Mouse (Mus musculus) left cerebral cortex, adult 18-20 months (tissue): ENCODE measurements around the gene Dab2. TPM values are rescaled to one million over a fixed set of nuclear protein-coding genes. Genes with fewer than 3 reads are reported as not detected.
A peak's percentile ranks its signal among the peaks of the same experiment; 100 is the strongest.

ENCODE experiments used
- DNase-seq, 2 experiments: peaks; one replicate each; pipeline ENCODE4 v3.0.0; 2021 to 2022; ENCODE audit warnings: low spot score in 2 of 2, mixed read lengths in 1 of 2
- long read RNA-seq, 2 experiments: library from polyadenylated mRNA; stranded (forward); transcript quantifications; one replicate each; pipeline ENCODE4 v2.0.0; 2021
- total RNA-seq, 2 experiments: library from RNA; stranded (reverse); gene quantifications; 2 replicates each; pipeline ENCODE4 v1.2.3; 2021

Dab2 gene
- 10 to 100 TPM; 10.8 to 11.2 TPM for total RNA-seq
- long read RNA-seq, experiment 1, full-length matches to known transcripts, result 10 of 10 reads
- long read RNA-seq, experiment 1, partial matches to known transcripts, result 0 of 10 reads
- long read RNA-seq, experiment 1, other reads (novel, unspliced or antisense), result 0 of 10 reads
- long read RNA-seq, experiment 2, full-length matches to known transcripts, result 2 of 6 reads
- long read RNA-seq, experiment 2, partial matches to known transcripts, result 1 of 6 reads
- long read RNA-seq, experiment 2, other reads (novel, unspliced or antisense), result 3 of 6 reads

- no peak for DNase-seq
Measured at GRCm38 (mm10) chr15:6299554-6299953, at the start of gene Dab2. Gene Dab2 (plus strand): TSS chr15:6299788.

- DNase-seq, result no peak
Measured at GRCm38 (mm10) chr15:6253471-6253870, 46.1 kb upstream of the Dab2 start.

GRCm38 (mm10) chr15:6254383-6254782, 45.2 kb upstream of the Dab2 start:
- DNase-seq, result no peak

DNA sequence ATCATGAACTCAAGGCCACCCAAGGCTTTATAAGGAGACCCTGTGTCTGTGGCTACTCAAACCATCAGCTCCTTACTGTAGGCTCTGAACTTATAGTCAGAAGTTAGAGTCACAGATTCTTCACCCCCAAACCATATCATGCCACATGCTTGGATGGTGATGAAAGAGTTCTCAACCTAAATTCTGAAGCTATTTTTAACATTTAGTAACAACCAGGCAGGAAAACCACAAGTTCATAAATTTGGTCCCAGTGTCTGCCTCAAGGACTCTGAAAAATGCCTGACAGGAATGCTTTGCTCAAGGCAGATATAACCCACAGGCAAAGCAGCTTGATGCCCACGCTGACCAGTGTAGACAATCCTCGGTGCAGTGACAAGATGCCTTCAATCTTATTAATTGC, 42.5 kb upstream of the Dab2 start:
- DNase-seq, result no peak

DNA sequence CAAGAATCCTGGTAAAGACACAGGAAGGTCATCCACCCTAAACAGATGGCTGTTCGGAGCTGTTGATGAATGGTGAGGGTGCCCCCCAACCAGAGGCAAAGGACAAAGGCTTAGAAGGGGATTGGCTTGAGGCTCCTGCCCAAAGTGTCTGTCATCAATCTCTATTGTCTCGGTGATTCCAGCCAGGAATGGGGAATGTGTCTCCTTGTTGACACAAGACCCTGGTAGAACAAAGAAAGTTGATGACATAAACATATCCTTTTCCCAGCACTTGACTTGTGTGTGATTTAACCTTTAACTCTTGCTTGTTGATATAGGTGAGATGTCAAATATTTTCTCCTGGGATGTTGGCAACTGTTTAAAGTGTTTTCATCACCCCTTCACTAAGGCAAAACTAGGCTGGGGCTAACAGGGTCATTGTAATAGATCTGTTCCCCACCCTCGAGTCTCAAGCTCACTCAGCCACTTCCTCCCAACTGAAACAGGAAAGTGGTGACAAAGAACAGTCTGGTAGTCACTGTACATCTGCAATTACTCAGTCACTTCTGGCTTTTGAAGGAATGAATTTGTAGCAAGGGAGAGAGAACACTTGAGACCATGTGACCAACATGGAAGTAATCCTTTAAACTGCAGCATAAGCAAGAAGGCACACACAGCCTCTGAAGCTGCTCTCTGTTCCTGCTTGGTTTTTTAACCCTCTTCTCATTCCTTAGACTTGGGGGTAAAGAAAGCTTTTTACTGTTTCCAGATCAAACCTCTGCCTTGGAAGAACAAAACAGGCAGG, 39.4 kb upstream of the Dab2 start:
- no peak for DNase-seq

GRCm38 (mm10) chr15:6260741-6261430, 38.7 kb upstream of the Dab2 start:
- no peak for DNase-seq

DNA sequence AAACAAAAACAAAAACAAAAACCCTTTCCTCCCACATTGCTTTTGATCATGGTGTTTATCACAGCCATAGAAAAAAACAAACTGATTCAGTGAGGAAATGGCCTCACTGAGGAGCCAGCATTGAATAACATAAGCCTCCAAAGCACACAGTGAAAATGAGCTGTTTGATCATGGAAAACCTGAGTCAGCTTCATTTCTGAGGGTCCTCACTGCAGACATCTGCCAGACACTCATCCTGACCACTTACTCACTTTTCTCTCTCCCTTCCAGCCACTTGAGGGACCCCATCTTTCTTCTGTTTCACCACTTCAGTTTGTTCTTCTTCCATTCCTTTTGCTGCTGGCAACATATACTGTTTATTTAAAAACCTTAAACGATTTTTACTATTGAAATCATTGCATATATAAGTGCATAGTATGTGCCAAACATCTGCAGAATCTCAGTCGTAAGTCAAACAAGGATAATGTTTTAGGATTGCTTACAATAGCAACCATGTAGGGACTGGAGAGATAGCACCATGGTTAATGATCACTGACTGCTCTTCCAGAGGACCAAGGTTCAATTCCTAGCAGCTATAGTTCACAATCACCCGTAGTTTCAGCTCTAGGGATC, 32.3 kb upstream of the Dab2 start:
- DNase-seq, result no peak

DNA sequence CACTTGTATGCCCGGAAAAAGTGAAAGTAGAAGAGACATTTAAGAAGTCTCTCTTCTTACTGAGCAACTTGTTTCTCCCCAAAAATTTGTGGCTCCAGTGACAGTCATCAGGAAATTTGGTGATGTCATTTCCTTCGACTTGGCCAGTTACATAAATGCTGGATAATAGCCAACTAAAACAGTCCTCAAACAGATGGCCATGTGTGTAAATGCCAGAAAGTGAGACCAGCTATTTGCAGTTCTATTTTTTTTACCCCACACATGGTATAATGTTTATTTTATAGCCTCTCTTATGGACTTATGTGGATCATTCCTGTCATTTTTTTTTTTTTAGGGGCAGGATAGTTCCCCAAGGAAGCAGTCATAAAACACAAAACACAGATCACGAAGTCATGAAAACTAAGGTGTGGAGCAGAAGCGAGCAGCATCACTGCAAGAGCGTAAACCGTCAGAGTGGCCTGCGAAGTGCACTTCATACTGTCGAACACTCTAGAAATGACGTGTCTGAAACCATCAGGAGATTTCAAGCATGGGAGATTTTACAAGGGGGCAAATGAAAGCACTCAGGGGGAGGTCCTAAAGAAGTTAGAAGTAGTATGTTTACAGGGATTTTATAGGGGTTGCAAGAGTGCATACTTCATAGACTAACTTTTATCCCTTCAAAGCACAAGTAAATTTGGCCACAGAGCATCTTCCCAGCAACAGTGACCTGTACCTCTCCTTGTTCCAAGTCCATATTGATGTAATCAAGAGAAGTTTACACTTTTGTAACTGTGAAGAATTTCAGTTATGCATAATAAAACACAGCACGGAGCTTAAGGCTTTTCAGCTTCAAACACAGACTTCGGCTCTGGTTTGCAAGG, 20.8 kb upstream of the Dab2 start:
- DNase-seq, result no peak

DNA sequence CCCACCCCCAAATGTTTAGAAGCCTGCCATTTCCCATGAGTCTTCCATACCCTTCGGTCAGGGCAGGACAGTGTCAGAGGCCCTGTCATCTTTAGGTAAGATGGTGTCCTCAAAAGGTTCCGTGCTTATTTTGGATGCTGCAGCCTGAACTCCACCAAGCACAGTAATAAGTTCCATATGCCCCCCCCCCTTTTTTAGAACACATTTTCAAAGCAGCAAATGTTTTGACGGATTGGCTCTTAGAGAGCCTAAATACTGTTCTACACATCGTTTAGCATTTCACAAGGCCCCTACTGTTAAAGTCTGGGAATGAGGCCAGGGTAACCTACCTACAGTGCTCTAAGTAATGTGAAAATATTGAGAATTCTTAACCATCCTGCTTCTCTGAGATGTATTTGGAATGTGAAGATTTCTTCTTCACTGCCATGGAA, 19.6 kb upstream of the Dab2 start:
- peak in 1 of 2 experiments; percentile 3 for DNase-seq

DNA sequence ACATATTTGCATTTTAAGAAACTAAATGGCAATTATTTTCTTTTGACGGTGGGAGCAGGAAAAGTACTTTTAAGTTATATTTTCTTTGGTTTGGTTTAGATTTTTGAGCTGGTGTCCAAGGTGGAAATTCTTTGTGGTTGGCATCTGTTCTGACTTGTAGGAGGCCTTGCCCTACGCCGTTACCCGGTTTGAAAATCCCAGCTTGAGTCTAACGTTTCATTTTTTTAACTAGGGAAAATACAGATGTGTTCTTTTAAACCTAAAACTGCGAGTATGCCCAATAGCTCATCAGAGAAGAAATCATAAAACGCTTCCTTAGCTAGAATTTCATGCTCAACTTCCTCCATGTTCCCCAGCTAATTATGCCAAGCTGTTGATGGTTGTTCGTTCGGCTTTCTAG, 16.3 kb upstream of the Dab2 start:
- DNase-seq, result no peak

- no peak for DNase-seq
Measured at GRCm38 (mm10) chr15:6296071-6296470, 3.5 kb upstream of the Dab2 start.

DNA sequence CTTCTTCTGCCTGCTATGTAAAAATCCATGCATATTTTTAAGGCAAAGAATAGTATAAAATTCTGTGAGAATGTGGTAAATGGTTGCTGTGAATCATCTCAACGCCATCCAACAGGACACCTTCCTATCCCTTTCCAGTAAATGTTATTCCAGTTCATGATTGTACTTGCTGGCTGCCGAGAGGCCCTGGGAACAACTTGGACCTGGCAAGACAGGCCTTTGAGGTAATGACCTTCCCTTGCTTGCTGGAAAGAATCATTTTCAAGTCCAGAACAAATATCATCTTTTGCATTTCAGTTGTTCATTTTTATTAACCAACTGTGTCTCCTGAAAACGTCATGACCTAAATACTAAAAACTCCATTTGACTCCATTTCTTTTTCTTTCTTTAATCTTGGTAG, 862 bp upstream of the Dab2 start:
- DNase-seq, result no peak

DNA sequence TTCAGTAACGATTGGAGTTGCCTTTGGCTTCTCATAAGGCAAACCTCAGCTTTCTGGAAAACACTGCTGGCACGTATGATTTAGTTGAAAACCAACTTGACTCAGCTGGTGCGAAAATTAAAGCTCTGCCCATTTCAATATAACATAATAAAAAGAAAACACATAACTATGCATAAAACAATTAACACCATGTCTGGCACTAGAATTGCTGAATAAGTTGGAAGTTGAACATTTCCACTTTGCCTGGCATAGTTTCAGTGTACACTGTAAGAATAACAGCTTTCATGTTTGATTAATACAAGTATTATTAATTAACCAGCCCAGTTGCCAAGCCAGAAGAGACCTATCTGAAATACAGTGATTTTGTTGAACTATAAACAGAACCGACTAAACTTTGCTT, 2.6 kb downstream of the Dab2 start:
- DNase-seq, result no peak

- no peak for DNase-seq
Measured at GRCm38 (mm10) chr15:6303822-6304221, 4.2 kb downstream of the Dab2 start.

DNA sequence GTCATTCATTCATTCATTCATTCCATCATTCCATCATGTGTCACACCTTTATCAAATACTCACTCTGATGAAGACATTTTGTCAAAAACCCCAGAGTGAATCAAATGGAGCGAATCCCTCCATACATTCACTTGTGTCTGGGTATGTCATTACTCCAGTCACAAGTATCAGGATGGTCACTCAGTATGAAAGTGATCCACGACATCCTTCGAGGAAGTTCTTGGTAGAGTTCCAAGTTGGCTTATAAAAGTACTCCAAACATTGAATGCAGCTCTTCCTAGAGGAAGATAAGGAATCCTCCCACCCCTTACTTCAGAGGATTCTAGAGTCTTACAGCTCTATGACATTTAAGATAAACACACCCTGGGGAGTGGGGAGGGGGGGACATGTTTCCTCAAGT, 10.0 kb downstream of the Dab2 start:
- no peak for DNase-seq

GRCm38 (mm10) chr15:6310417-6310816, 10.8 kb downstream of the Dab2 start:
- DNase-seq, result no peak

- DNase-seq, result no peak
Measured at GRCm38 (mm10) chr15:6312396-6312795, 12.8 kb downstream of the Dab2 start.

DNA sequence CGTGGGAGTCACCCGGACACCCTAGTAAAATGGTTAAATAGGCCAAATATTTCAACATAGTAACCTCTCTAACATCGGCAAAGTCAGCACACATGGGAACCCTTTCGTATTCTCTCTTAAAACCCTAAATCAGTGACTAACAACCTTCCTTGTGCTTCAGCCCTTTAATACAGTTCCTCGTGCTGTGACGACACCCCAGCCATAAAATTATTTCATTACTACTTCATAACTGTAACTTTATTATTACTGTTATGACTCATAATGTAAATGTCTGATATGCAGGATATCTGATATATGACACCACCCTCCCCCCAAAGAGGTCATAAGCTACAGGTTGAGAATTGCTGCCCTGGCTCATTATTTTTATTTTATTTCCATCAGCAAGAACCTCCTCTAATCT, 19.8 kb downstream of the Dab2 start:
- DNase-seq, result no peak

GRCm38 (mm10) chr15:6320501-6320900, 20.9 kb downstream of the Dab2 start:
- DNase-seq, result no peak

GRCm38 (mm10) chr15:6321263-6321662, 21.7 kb downstream of the Dab2 start:
- DNase-seq, result no peak

- DNase-seq, result no peak
Measured at GRCm38 (mm10) chr15:6322311-6322710, 22.7 kb downstream of the Dab2 start.
